Mouse (Mus musculus) G1E (cell line): ENCODE results near the gene Slc5a4b.

Experiments
- CTCF ChIP-seq: IDR thresholded peaks from 2 replicates; pipeline ENCODE4 v1.5.1; 2012; ENCODE audit warnings: low read depth, low read length, inconsistent platforms, mixed read lengths
- GATA1 ChIP-seq: IDR thresholded peaks from 2 replicates; pipeline ENCODE4 v1.6.1; 2012; ENCODE audit warnings: borderline replicate concordance, low read length, inconsistent platforms, mixed read lengths

DNA sequence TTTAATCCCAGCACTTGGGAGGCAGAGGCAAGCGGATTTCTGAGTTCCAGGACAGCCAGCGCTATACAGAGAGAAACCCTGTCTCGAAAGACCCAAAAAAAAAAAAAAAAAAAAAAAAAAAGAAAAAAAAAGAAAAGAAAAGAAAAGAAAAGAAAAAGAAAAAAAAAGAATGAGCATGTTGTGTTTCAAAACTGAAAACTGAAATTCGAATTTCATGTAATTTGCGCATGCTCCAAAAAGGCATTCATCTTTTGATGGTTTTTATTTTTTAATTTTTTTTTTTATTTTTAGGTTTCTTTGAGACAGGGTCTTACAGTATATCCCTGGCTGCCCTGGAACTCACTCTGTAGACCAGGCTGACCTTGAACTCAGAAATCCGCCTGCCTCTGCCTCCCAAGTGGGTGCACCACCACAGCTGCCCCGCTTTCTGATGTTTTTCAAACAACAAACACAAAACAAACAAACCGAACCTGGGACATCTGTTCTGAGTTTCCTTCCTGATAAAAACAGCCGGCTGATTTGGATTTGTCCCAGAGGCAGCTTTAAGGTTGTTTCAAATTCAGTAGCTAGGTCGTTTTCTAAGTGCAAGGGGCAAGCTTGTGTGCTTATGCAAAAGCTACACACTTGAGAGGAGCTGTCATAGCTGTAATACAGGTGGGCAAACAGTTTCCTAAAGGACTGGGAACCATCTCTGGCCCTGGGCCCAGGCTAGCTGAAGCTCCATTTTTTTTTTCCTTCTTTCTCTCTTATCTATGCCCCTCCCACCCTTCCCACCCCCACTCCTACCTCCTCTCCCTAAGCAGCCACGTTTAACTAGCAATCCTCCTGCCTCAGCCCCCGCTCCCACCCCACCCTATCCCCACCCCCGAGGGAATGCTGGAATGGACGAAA lies 79.0 kb downstream of the Slc5a4b start:
- no peak for TF ChIP-seq GATA1
- no peak for TF ChIP-seq CTCF
